Mouse (Mus musculus) MEL (cell line): ENCODE results near the gene Sept9. TPM values are rescaled to one million over a fixed set of nuclear protein-coding genes. Genes with fewer than 3 reads are reported as not detected.

Experiments used
- DNase-seq: peaks from one replicate; pipeline ENCODE4 v3.0.0; 2011; ENCODE audit warnings: low read depth, low spot score
- H3K27ac ChIP-seq: 2 replicates; pipeline ENCODE4 v1.5.1; 2012; ENCODE audit warnings: low read depth, mild to moderate bottlenecking, control low read depth, low read length, moderate library complexity; ENCODE audit not compliant: control insufficient read depth
- H3K27me3 ChIP-seq, 2 experiments: fragments of 150-350 bp in 1 of 2; sonication (generic) in 1 of 2; 2 replicates each; pipeline ENCODE4 v1.6.1; 2012; ENCODE audit warnings: low read length in 2 of 2, mild to moderate bottlenecking in 2 of 2, improper control_type of control experiment in 1 of 2, moderate library complexity in 1 of 2; ENCODE audit not compliant: insufficient read depth in 2 of 2, control insufficient read depth in 1 of 2
- H3K36me3 ChIP-seq, 2 experiments: 2 replicates each; pipeline ENCODE4 v1.6.1; 2012 to 2014; ENCODE audit warnings: low read length in 2 of 2, improper control_type of control experiment in 1 of 2, inconsistent platforms in 1 of 2, mild to moderate bottlenecking in 1 of 2; ENCODE audit not compliant: insufficient read depth in 2 of 2, control insufficient read depth in 1 of 2
- H3K4me1 ChIP-seq, 2 experiments: fragments of 150-350 bp in 1 of 2; sonication (generic) in 1 of 2; 2 replicates each; pipeline ENCODE4 v1.6.1; 2012; ENCODE audit warnings: low read length in 2 of 2, improper control_type of control experiment in 1 of 2, mild to moderate bottlenecking in 1 of 2; ENCODE audit not compliant: insufficient read depth in 2 of 2, control insufficient read depth in 1 of 2
- H3K4me3 ChIP-seq, 2 experiments: fragments of 150-350 bp in 1 of 2; sonication (generic) in 1 of 2; 2 replicates each; pipeline ENCODE4 v1.5.1; 2012; ENCODE audit warnings: low read depth in 2 of 2, low read length in 2 of 2, mild to moderate bottlenecking in 2 of 2, moderate library complexity in 2 of 2, control low read depth in 1 of 2, improper control_type of control experiment in 1 of 2; ENCODE audit not compliant: control insufficient read depth in 1 of 2, insufficient read depth in 1 of 2
- H3K79me2 ChIP-seq: 2 replicates; pipeline ENCODE4 v1.6.1; 2012; ENCODE audit warnings: mild to moderate bottlenecking, low read length, moderate library complexity; ENCODE audit not compliant: control insufficient read depth, poor library complexity, insufficient read depth
- H3K9ac ChIP-seq: 2 replicates; pipeline ENCODE4 v1.6.1; 2012; ENCODE audit warnings: low read depth, mild to moderate bottlenecking, control low read depth, low read length, moderate library complexity; ENCODE audit not compliant: control insufficient read depth, poor library complexity, severe bottlenecking
- H3K9me3 ChIP-seq: fragments of 150-350 bp; sonication (generic); replicated peaks from 2 replicates; pipeline ENCODE4 v1.6.1; 2012; ENCODE audit warnings: mild to moderate bottlenecking, low read length, improper control_type of control experiment, moderate library complexity; ENCODE audit not compliant: insufficient read depth
- BHLHE40 ChIP-seq: IDR thresholded peaks from 2 replicates; pipeline ENCODE4 v1.6.1; 2012; ENCODE audit warnings: low read depth, mild to moderate bottlenecking, inconsistent platforms, low read length, improper control_type of control experiment, borderline replicate concordance
- CHD1 ChIP-seq: IDR thresholded peaks from 2 replicates; pipeline ENCODE4 v1.6.1; 2012; ENCODE audit warnings: low read depth, mild to moderate bottlenecking, inconsistent platforms, low read length, improper control_type of control experiment
- CHD2 ChIP-seq: IDR thresholded peaks from 2 replicates; pipeline ENCODE4 v1.6.1; 2011; ENCODE audit warnings: low read length, improper control_type of control experiment
- CTCF ChIP-seq, 3 experiments: IDR thresholded peaks in 2 of 3; conservative IDR thresholded peaks in 1 of 3; 2 replicates each; pipeline ENCODE4 v1.5.1; 2011 to 2012; ENCODE audit warnings: low read length in 3 of 3, low read depth in 2 of 3, mild to moderate bottlenecking in 2 of 3, improper control_type of control experiment in 1 of 3, inconsistent platforms in 1 of 3, mixed read lengths in 1 of 3, moderate library complexity in 1 of 3; ENCODE audit not compliant: control insufficient read depth in 1 of 3, insufficient read depth in 1 of 3, poor library complexity in 1 of 3, severe bottlenecking in 1 of 3
- ELF1 ChIP-seq: IDR thresholded peaks from 2 replicates; pipeline ENCODE4 v1.6.1; 2014; ENCODE audit warnings: low read depth, mild to moderate bottlenecking, inconsistent platforms, low read length, improper control_type of control experiment, moderate library complexity
- EP300 ChIP-seq, 2 experiments: IDR thresholded peaks; 2 replicates each; pipeline ENCODE4 v1.6.1; 2011; ENCODE audit warnings: improper control_type of control experiment in 2 of 2, low read length in 2 of 2, low read depth in 1 of 2, mild to moderate bottlenecking in 1 of 2
- ETS1 ChIP-seq: IDR thresholded peaks from 2 replicates; pipeline ENCODE4 v1.6.1; 2012; ENCODE audit warnings: low read depth, mild to moderate bottlenecking, inconsistent platforms, low read length, improper control_type of control experiment, moderate library complexity
- GABPA ChIP-seq: IDR thresholded peaks from 2 replicates; pipeline ENCODE4 v1.6.1; 2012; ENCODE audit warnings: low read depth, mild to moderate bottlenecking, inconsistent platforms, low read length, improper control_type of control experiment, moderate library complexity
- HCFC1 ChIP-seq: IDR thresholded peaks from 2 replicates; pipeline ENCODE4 v1.6.1; 2012; ENCODE audit warnings: low read depth, mild to moderate bottlenecking, inconsistent platforms, low read length, improper control_type of control experiment, moderate library complexity
- JUND ChIP-seq: IDR thresholded peaks from 2 replicates; pipeline ENCODE4 v1.6.1; 2011; ENCODE audit warnings: low read depth, mild to moderate bottlenecking, improper control_type of control experiment, low read length
- KAT2A ChIP-seq: conservative IDR thresholded peaks from 2 replicates; pipeline ENCODE4 v1.6.1; 2012; ENCODE audit warnings: low read depth, low read length, improper control_type of control experiment, inconsistent platforms
- MAFK ChIP-seq: IDR thresholded peaks from 2 replicates; pipeline ENCODE4 v1.6.1; 2011; ENCODE audit warnings: low read depth, mild to moderate bottlenecking, low read length, improper control_type of control experiment, borderline replicate concordance
- MAZ ChIP-seq: IDR thresholded peaks from 2 replicates; pipeline ENCODE4 v1.6.1; 2012; ENCODE audit warnings: low read depth, mild to moderate bottlenecking, inconsistent platforms, low read length, improper control_type of control experiment
- MXI1 ChIP-seq: IDR thresholded peaks from 2 replicates; pipeline ENCODE4 v1.6.1; 2011; ENCODE audit warnings: mild to moderate bottlenecking, low read depth, low read length, improper control_type of control experiment
- MYC ChIP-seq: IDR thresholded peaks from 2 replicates; pipeline ENCODE4 v1.6.1; 2011; ENCODE audit warnings: low read depth, mild to moderate bottlenecking, low read length, improper control_type of control experiment, moderate library complexity
- NELFE ChIP-seq: IDR thresholded peaks from 2 replicates; pipeline ENCODE4 v1.6.1; 2011; ENCODE audit warnings: low read depth, low read length, improper control_type of control experiment
- NRF1 ChIP-seq: IDR thresholded peaks from 2 replicates; pipeline ENCODE4 v1.6.1; 2014; ENCODE audit warnings: low read depth, mild to moderate bottlenecking, inconsistent platforms, low read length, improper control_type of control experiment, moderate library complexity; ENCODE audit not compliant: poor library complexity, insufficient read depth, severe bottlenecking
- POLR2AphosphoS2 ChIP-seq: IDR thresholded peaks from 2 replicates; pipeline ENCODE4 v1.6.1; 2011; ENCODE audit warnings: low read length, improper control_type of control experiment
- POLR2AphosphoS5 ChIP-seq: IDR thresholded peaks from 2 replicates; pipeline ENCODE4 v1.6.1; 2012; ENCODE audit warnings: low read depth, borderline replicate concordance, mild to moderate bottlenecking, inconsistent platforms, low read length, moderate library complexity, mixed read lengths
- RAD21 ChIP-seq: IDR thresholded peaks from 2 replicates; pipeline ENCODE4 v1.6.1; 2011; ENCODE audit warnings: mild to moderate bottlenecking, low read depth, low read length, improper control_type of control experiment
- RCOR1 ChIP-seq: IDR thresholded peaks from 2 replicates; pipeline ENCODE4 v1.6.1; 2012; ENCODE audit warnings: low read depth, mild to moderate bottlenecking, inconsistent platforms, low read length, improper control_type of control experiment
- SIN3A ChIP-seq: IDR thresholded peaks from 2 replicates; pipeline ENCODE4 v1.6.1; 2012; ENCODE audit warnings: low read length, improper control_type of control experiment, inconsistent platforms
- SMC3 ChIP-seq: IDR thresholded peaks from 2 replicates; pipeline ENCODE4 v1.6.1; 2011; ENCODE audit warnings: low read depth, low read length, improper control_type of control experiment
- TBP ChIP-seq: IDR thresholded peaks from 2 replicates; pipeline ENCODE4 v1.8.0; 2011; ENCODE audit warnings: low read depth, low read length, improper control_type of control experiment
- TCF12 ChIP-seq: IDR thresholded peaks from 2 replicates; pipeline ENCODE4 v1.6.1; 2014; ENCODE audit warnings: low read depth, mild to moderate bottlenecking, inconsistent platforms, low read length, improper control_type of control experiment, moderate library complexity
- USF1 ChIP-seq: IDR thresholded peaks from 2 replicates; pipeline ENCODE4 v1.6.1; 2014; ENCODE audit warnings: low read depth, mild to moderate bottlenecking, inconsistent platforms, low read length, improper control_type of control experiment, moderate library complexity
- USF2 ChIP-seq, 2 experiments: IDR thresholded peaks; 2 replicates each; pipeline ENCODE4 v1.6.1; 2011 to 2012; ENCODE audit warnings: improper control_type of control experiment in 2 of 2, low read length in 2 of 2, borderline replicate concordance in 1 of 2, inconsistent platforms in 1 of 2, low read depth in 1 of 2, mild to moderate bottlenecking in 1 of 2; ENCODE audit not compliant: insufficient read depth in 1 of 2
- ZC3H11A ChIP-seq: IDR thresholded peaks from 2 replicates; pipeline ENCODE4 v1.6.1; 2012; ENCODE audit warnings: low read depth, mild to moderate bottlenecking, inconsistent platforms, low read length, improper control_type of control experiment
- ZNF384 ChIP-seq: IDR thresholded peaks from 2 replicates; pipeline ENCODE4 v1.6.1; 2012; ENCODE audit warnings: low read depth, mild to moderate bottlenecking, inconsistent platforms, low read length, improper control_type of control experiment
- polyA plus RNA-seq, 2 experiments: library from polyadenylated mRNA; stranded (reverse) in 1 of 2; unstranded in 1 of 2; fragments of >175 nt in 1 of 2; fragments of >200 nt in 1 of 2; gene quantifications; 2 replicates each; pipeline versions ENCODE4 v1.2.1 to v1.2.4; 2012; ENCODE audit warnings: low replicate concordance in 2 of 2, low read depth in 1 of 2; ENCODE audit not compliant: insufficient read length in 2 of 2, insufficient read depth in 1 of 2, missing spikeins in 1 of 2
- total RNA-seq: library from RNA; depleted of rRNA; stranded (reverse); fragments of 300-350 nt; gene quantifications from 2 replicates; pipeline ENCODE4 v1.2.3, GENCODE M21; 2012

Sept9 gene
- total and polyA plus RNA-seq, 3 experiments, result 49.7 to 196 (median 163) TPM

DNA sequence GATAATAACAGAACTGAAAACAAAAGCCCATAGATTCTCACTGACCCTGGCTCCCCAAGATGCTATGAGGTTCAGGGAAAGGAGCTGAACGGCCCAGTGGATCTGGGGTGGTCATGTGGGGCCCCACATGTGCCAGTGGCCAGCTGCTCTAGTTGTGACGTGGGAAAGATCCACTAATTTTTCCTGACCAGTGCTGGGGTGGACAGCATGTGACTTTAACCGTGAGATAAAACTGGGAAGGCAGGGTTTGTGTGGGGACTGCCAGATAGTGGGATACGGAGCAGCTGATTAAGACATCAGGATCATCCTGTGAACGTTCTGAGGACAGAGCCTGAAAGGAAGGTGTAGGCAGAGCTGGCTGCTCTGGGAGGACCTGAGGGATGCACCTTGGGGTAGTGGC, 48.1 kb downstream of the Sept9 start:
- Histone ChIP-seq H3K27me3 (no peaks in the 10 kb centered on the region), H3K27ac (no peak overlapping the region; the same call in 1 of the 2 replicates)
- DNase-seq, result no peak

GRCm38 (mm10) chr11:117248734-117249248, 49.3 kb downstream of the Sept9 start:
- Histone ChIP-seq H3K9ac (peak overlapping the region; percentile 41), H3K4me1 (peaks cover 18 to 66% of the 10 kb centered on the region in 2 experiments), H3K27ac (peak overlapping the region; percentile 76), H3K27me3 (no peaks in the 10 kb centered on the region), H3K4me3 (no peak overlapping the region), H3K36me3 (peaks cover 0 to 36% of the 10 kb centered on the region in 2 experiments; a peak in 2 of 4 replicates), H3K9me3 (no peaks in the 10 kb centered on the region), H3K79me2 (no peaks in the 10 kb centered on the region)
- DNase-seq, result peak; percentile 83
- TF ChIP-seq KAT2A, result no peak
- TF ChIP-seq POLR2AphosphoS5, result no peak
- peak; percentile 98 for TF ChIP-seq BHLHE40
- TF ChIP-seq POLR2AphosphoS2, result no peak
- 0 out of 2 replicates have a peak, but pooled peaks have one; percentile 26 for TF ChIP-seq HCFC1
- TF ChIP-seq NELFE, result peak; percentile 26
- TF ChIP-seq TBP, result no peak
- TF ChIP-seq RCOR1, result peak; percentile 49
- TF ChIP-seq ETS1, result peak; percentile 56
- no peak for TF ChIP-seq ZNF384
- no peak for TF ChIP-seq JUND
- peak; percentile 41; the same call in 1 of the 2 replicates for TF ChIP-seq MAZ
- no peak for TF ChIP-seq RAD21
- TF ChIP-seq MYC, result peak; percentile 78
- TF ChIP-seq ZC3H11A, result no peak
- peak; percentile 92 for TF ChIP-seq MXI1
- 0 out of 2 replicates have a peak, but pooled peaks have one; percentile 23 for TF ChIP-seq NRF1
- peak; percentile 72 for TF ChIP-seq SIN3A
- TF ChIP-seq ELF1, result 0 out of 2 replicates have a peak, but pooled peaks have one; percentile 10
- TF ChIP-seq TCF12, result peak; percentile 44; the same call in 1 of the 2 replicates
- no peak for TF ChIP-seq CHD2
- TF ChIP-seq MAFK, result no peak
- TF ChIP-seq SMC3, result no peak; the same call in none of the 2 replicates
- TF ChIP-seq GABPA, result no peak
- no peak for TF ChIP-seq USF2 (IDR thresholded peaks at IDR 0.05; ENCODE audit: borderline replicate concordance in 1 of 2, insufficient read depth in 1 of 2, low read depth in 1 of 2, low read length in 2 of 2)
- no peak for TF ChIP-seq CTCF (IDR thresholded peaks at IDR 0.05 in 2 of 3, conservative IDR thresholded peaks at IDR 0.05 in 1 of 3; ENCODE audit: control insufficient read depth in 1 of 3, insufficient read depth in 1 of 3, low read depth in 2 of 3, low read length in 3 of 3, poor library complexity in 1 of 3, severe bottlenecking in 1 of 3)

More for the DNA sequence above, 48.1 kb downstream of the Sept9 start:
- Histone ChIP-seq H3K4me3 (no peak overlapping the region), H3K79me2 (no peaks in the 10 kb centered on the region), H3K9me3 (no peaks in the 10 kb centered on the region), H3K36me3 (peaks cover 0 to 43% of the 10 kb centered on the region in 2 experiments; a peak in 2 of 4 replicates), H3K4me1 (peaks cover 26 to 67% of the 10 kb centered on the region in 2 experiments), H3K9ac (no peak overlapping the region)
- TF ChIP-seq MAFK (no peak), JUND (no peak), ELF1 (no peak), NELFE (no peak), POLR2AphosphoS5 (no peak), ZNF384 (no peak), KAT2A (no peak), SMC3 (no peak), CHD1 (no peak), USF1 (no peak), MXI1 (no peak), CHD2 (no peak), EP300 (IDR thresholded peaks at IDR 0.05; ENCODE audit: low read depth in 1 of 2, low read length in 2 of 2) (no peak), HCFC1 (no peak)
